Mouse (Mus musculus) myocyte (in vitro differentiated cells): ENCODE results near the gene Als2.

ENCODE experiments used
- MAX ChIP-seq: IDR thresholded peaks from one replicate; pipeline ENCODE4 v1.6.1; 2011; ENCODE audit warnings: low read depth, mild to moderate bottlenecking, control low read depth
- MYOD1 ChIP-seq, 3 experiments: IDR thresholded peaks; one replicate each; pipeline ENCODE4 v1.6.1; 2011; ENCODE audit warnings: control low read depth in 2 of 3, low read depth in 2 of 3, mild to moderate bottlenecking in 2 of 3, moderate library complexity in 1 of 3; ENCODE audit not compliant: insufficient read length in 2 of 3, control insufficient read depth in 1 of 3
- POLR2A ChIP-seq: IDR thresholded peaks from one replicate; pipeline ENCODE4 v1.6.1; 2011; ENCODE audit warnings: low read depth, mild to moderate bottlenecking, control low read depth, moderate library complexity; ENCODE audit not compliant: insufficient read length
- SRF ChIP-seq: IDR thresholded peaks from one replicate; pipeline ENCODE4 v1.6.1; 2011; ENCODE audit warnings: low read depth; ENCODE audit not compliant: control insufficient read depth, insufficient read length
- USF1 ChIP-seq: IDR thresholded peaks from one replicate; pipeline ENCODE4 v1.6.1; 2011; ENCODE audit warnings: low read depth, mild to moderate bottlenecking, control low read depth, moderate library complexity

DNA sequence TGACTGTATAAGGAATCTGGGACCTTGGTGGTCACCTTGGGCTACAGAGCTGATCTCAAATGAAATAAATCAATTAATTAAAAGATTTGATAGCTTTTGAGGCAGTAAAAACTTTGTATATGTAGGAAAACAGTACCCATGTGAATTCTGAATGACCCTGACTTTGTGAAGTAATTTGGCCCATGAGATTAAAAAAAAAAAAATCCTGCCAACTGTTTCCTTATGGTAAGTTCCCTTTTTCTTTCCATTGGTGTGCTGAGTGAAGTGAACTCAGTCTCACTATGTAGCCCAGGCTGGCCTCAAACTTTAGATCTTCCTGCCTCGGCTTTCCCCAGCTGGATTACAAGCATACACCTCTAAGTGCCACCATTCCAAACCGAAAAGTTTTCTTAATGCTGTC lies 54.7 kb downstream of the Als2 start:
- TF ChIP-seq POLR2A (no peak), USF1 (no peak), MYOD1 (IDR thresholded peaks at IDR 0.05; ENCODE audit: control insufficient read depth in 1 of 3, insufficient read length in 2 of 3, low read depth in 2 of 3) (no peak), MAX (no peak), SRF (no peak)
